Mouse (Mus musculus) lung, embryonic 14.5 days (tissue): ENCODE measurements at regions not wholly inside any gene's neighbourhood (a gene's known extent, or its start where the extent isn't known, plus 50 kb on each side); places are given as distances from the start of the nearest gene placed in this dataset.

Experiments
- ATAC-seq: fragments of 200-750 bp; cut with Nextera tagmentation; 2 replicates; pipeline ENCODE4 v1.8.0; 2017; ENCODE audit warnings: mild to moderate bottlenecking, moderate TSS enrichment, moderate library complexity; ENCODE audit not compliant: insufficient read depth
- DNase-seq: peaks from one replicate; pipeline ENCODE4 v3.0.0-alpha.2; 2015
- H3K27ac ChIP-seq: fragments of 300-500 bp; sonication (generic); 2 replicates; pipeline ENCODE4 v1.5.1; 2014; ENCODE audit warnings: low read depth, mild to moderate bottlenecking, moderate library complexity
- H3K27me3 ChIP-seq: fragments of 300-500 bp; sonication (generic); 2 replicates; pipeline ENCODE4 v1.6.1; 2014; ENCODE audit warnings: low read length, control low read depth; ENCODE audit not compliant: insufficient read depth
- H3K36me3 ChIP-seq: fragments of 300-500 bp; sonication (generic); 2 replicates; pipeline ENCODE4 v1.6.1; 2014; ENCODE audit warnings: control low read depth; ENCODE audit not compliant: insufficient read depth
- H3K4me1 ChIP-seq: fragments of 300-500 bp; sonication (generic); 2 replicates; pipeline ENCODE4 v1.6.1; 2014; ENCODE audit warnings: antibody characterized with exemption, control low read depth; ENCODE audit not compliant: insufficient read depth
- H3K4me2 ChIP-seq: fragments of 300-500 bp; sonication (generic); 2 replicates; pipeline ENCODE4 v1.6.1; 2014; ENCODE audit warnings: mild to moderate bottlenecking
- H3K4me3 ChIP-seq: fragments of 300-500 bp; sonication (generic); 2 replicates; pipeline ENCODE4 v1.5.1; 2014; ENCODE audit warnings: low read depth, low read length
- H3K9ac ChIP-seq: fragments of 300-500 bp; sonication (generic); 2 replicates; pipeline ENCODE4 v1.6.1; 2014
- H3K9me3 ChIP-seq: fragments of 300-500 bp; sonication (generic); 2 replicates; pipeline ENCODE4 v1.6.1; 2016; ENCODE audit warnings: low read depth, low read length, control low read depth
- CTCF ChIP-seq: IDR thresholded peaks from 2 replicates; pipeline ENCODE4 v1.5.1; 2016; ENCODE audit warnings: antibody characterized with exemption, low read depth
- WGBS: fragments of 180-500 bp; shearing (Covaris S2); extraction: QIAGEN DNeasy Blood & Tissue Kit; methylation state at CpG from one replicate; pipeline ENCODE4 v1.1.7; 2014; 5-methylcytosine and 5-hydroxymethylcytosine counted together

- H3K4me1 ChIP-seq: no peaks in the 10 kb centered on the region
- TF ChIP-seq CTCF: no peak
- no peak overlapping the region for H3K9ac ChIP-seq
- no peak overlapping the region for H3K4me2 ChIP-seq
- no peak overlapping the region for H3K27ac ChIP-seq
- no peak for DNase-seq
- H3K4me3 ChIP-seq: no peak overlapping the region
- H3K9me3 ChIP-seq: no peaks in the 10 kb centered on the region
- WGBS: 71% methylated on average over 5 of the region's 5 CpGs
- H3K36me3 ChIP-seq: no peaks in the 10 kb centered on the region
- no peaks in the 10 kb centered on the region for H3K27me3 ChIP-seq
- no peak for ATAC-seq
These were observed 53.8 kb upstream of the Ezh2 start for GRCm38 (mm10) chr6:47648899-47649298.

- WGBS: 86% methylated on average over 7 of the region's 7 CpGs
- DNase-seq: no peak
- no peaks in the 10 kb centered on the region for H3K27me3 ChIP-seq
- H3K27ac ChIP-seq: no peak overlapping the region
- ATAC-seq: no peak
- H3K4me3 ChIP-seq: no peak overlapping the region
- no peak overlapping the region for H3K4me2 ChIP-seq
- no peaks in the 10 kb centered on the region for H3K36me3 ChIP-seq
- H3K9me3 ChIP-seq: no peaks in the 10 kb centered on the region
- H3K9ac ChIP-seq: no peak overlapping the region
- TF ChIP-seq CTCF: no peak
- H3K4me1 ChIP-seq: no peaks in the 10 kb centered on the region
These were observed 53.2 kb upstream of the Ezh2 start for GRCm38 (mm10) chr6:47648316-47648715.

GRCm38 (mm10) chr6:47647876-47648275, 52.7 kb upstream of the Ezh2 start:
- TF ChIP-seq CTCF: no peak
- no peak overlapping the region for H3K9ac ChIP-seq
- no peak overlapping the region for H3K27ac ChIP-seq
- H3K4me3 ChIP-seq: no peak overlapping the region
- no peaks in the 10 kb centered on the region for H3K27me3 ChIP-seq
- H3K9me3 ChIP-seq: no peaks in the 10 kb centered on the region
- H3K36me3 ChIP-seq: no peaks in the 10 kb centered on the region
- no peaks in the 10 kb centered on the region for H3K4me1 ChIP-seq
- DNase-seq (no peak), ATAC-seq (no peak)
- WGBS: 72% methylated on average over 8 of the region's 8 CpGs
- no peak overlapping the region for H3K4me2 ChIP-seq

- Histone ChIP-seq H3K27ac (no peak overlapping the region), H3K27me3 (no peaks in the 10 kb centered on the region), H3K4me3 (no peak overlapping the region), H3K9ac (no peak overlapping the region), H3K9me3 (no peaks in the 10 kb centered on the region), H3K36me3 (no peaks in the 10 kb centered on the region), H3K4me2 (no peak overlapping the region), H3K4me1 (no peaks in the 10 kb centered on the region)
- DNase-seq (no peak), ATAC-seq (no peak)
- 66% methylated on average over 14 of the region's 14 CpGs for WGBS
- TF ChIP-seq CTCF: no peak
These were observed 51.8 kb upstream of the Ezh2 start for GRCm38 (mm10) chr6:47646731-47647567.

- DNase-seq: no peak
- no peaks in the 10 kb centered on the region for H3K27me3 ChIP-seq
- no peak overlapping the region for H3K4me2 ChIP-seq
- no peak overlapping the region for H3K27ac ChIP-seq
- ATAC-seq: no peak
- no peak for TF ChIP-seq CTCF
- H3K9me3 ChIP-seq: no peaks in the 10 kb centered on the region
- no peak overlapping the region for H3K4me3 ChIP-seq
- 55% methylated on average over 1 of the region's 1 CpGs for WGBS
- H3K4me1 ChIP-seq: no peaks in the 10 kb centered on the region
- H3K9ac ChIP-seq: no peak overlapping the region
- H3K36me3 ChIP-seq: no peaks in the 10 kb centered on the region
These were observed 50.9 kb upstream of the Ezh2 start for GRCm38 (mm10) chr6:47646022-47646421.
